ENCODE assay signal across 10 mouse cellular contexts in genomic region chr2:15146414-15146813, GRCm38 (mm10).
"Had no signal": no experiment of that assay in that cellular context is flagged by ENCODE, and none has a peak within 500 bp of the region (broad histone marks: within the 10 kb centered on the region; RNA-seq: fewer than 3 reads in every experiment).

No protein-coding gene starts in this region.

- H3K36me3 ChIP-seq: limb, embryonic 13.5 days; lung, embryonic 15.5 days; midbrain, embryonic 13.5 days had no signal

- H3K27ac ChIP-seq: hindbrain, embryonic 14.5 days; layer of hippocampus, adult 2 months; limb, embryonic 13.5 days; liver, embryonic 14.5 days; lung, embryonic 15.5 days; midbrain, embryonic 13.5 days had no signal

- H3K9ac ChIP-seq: hindbrain, embryonic 14.5 days; limb, embryonic 13.5 days; liver, embryonic 14.5 days; lung, embryonic 15.5 days; midbrain, embryonic 13.5 days had no signal

- H3K4me2 ChIP-seq: hindbrain, embryonic 14.5 days; limb, embryonic 13.5 days; lung, embryonic 15.5 days; midbrain, embryonic 13.5 days had no signal

- DNase-seq: kidney, postnatal 4 days; right cerebral cortex, postnatal 14 days; thymus, postnatal 36 days had no signal

- H3K4me3 ChIP-seq: layer of hippocampus, adult 2 months; limb, embryonic 13.5 days; lung, embryonic 15.5 days; midbrain, embryonic 13.5 days had no signal

- H3K4me1 ChIP-seq: limb, embryonic 13.5 days; lung, embryonic 15.5 days; midbrain, embryonic 13.5 days had no signal

- H3K9me3 ChIP-seq: limb, embryonic 13.5 days; lung, embryonic 15.5 days; midbrain, embryonic 13.5 days had no signal

- ATAC-seq: intestine, embryonic 16.5 days; midbrain, embryonic 13.5 days had no signal

- H3K27me3 ChIP-seq: limb, embryonic 13.5 days; lung, embryonic 15.5 days; midbrain, embryonic 13.5 days had no signal
